Mouse (Mus musculus) G1E-ER4 (cell line): ENCODE data around the gene Lmf1. TPM values are rescaled to one million over a fixed set of nuclear protein-coding genes. Genes with fewer than 3 reads are reported as not detected.
A peak's percentile ranks its signal among the peaks of the same experiment; 100 is the strongest.

Source experiments
- GATA1 ChIP-seq: IDR thresholded peaks from one replicate; pipeline ENCODE4 v1.8.0; 2012; ENCODE audit warnings: low read length, inconsistent platforms
- polyA plus RNA-seq: library from polyadenylated mRNA; stranded (reverse); fragments of >175 nt; gene quantifications from 2 replicates; pipeline ENCODE4 v1.2.3, GENCODE M21; 2012

Gene Lmf1
- polyA plus RNA-seq, 1 experiment = 16.6 TPM

DNA sequence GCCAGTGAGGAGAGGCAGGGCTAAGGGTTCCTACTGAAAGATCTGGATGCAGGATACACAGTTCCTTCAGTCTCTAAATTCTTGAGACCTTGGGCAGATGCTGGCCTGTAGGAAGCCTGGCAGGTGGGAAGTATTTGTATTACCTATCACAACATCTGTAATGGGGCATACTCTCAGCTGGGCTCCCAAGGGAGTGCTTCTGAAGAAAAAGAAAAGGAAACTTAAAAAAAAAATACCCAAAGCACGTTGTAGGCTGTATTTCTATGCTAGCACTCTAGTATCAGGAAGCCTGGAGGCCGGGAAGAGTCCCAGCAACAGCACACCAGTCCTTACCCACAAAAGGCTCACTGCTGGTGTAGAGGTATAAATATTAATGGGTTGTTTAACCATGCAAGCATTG lies 1.2 kb upstream of the Lmf1 start:
- no peak for TF ChIP-seq GATA1

DNA sequence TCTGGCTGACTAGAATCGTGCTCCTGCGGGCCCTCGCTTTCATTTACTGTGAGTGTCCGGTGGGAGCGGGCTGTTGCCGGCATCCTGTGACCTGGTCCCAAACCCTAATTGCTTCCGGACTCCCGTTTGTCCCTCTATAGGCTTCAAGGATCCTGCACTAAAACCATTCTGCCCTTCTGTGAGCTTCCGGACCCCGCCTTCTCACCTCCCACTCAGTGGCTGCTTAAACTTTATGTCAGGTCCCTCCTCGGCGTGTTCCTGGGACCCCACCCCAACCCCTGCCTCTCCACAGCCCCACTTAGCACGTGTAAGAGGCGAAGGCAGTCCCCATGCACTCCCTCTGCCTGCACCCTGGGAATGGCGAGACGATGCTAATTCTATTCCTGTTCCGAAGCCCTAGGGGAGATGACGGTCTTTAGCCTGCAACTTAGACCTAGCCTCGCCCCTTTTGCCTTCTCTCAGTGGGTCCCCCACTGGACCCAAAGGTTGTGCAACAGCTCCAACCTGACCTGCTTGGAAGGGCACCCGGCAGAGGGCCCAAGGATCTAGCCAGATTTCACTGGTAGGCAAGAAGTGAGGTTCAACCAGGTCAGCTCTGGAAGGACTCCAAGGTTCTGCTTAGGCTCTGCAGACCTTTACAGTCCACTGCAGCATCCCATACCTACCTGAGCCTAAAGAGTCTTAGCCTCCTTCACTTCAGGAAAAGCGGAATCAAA lies 605 bp downstream of the Lmf1 start:
- no peak for TF ChIP-seq GATA1

DNA sequence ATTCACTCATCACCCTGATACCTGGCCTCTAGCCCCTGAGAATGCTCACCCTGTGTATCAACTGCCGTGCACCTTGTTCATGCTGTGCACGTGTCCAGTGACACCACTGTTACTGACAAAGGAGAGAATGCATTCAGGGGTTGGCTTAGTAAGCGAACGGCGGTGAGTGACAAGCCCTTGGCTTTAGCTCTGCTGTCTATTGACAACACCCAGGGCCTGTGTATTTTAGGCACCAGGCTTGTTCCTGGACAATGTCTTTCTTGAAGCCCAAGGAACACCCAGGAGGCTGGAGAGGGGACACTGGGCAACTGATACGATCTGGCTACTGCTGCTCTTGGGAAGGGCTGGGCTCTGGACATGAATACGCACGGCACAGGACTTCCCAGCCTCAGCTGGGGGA lies 3.2 kb downstream of the Lmf1 start:
- TF ChIP-seq GATA1 = no peak

DNA sequence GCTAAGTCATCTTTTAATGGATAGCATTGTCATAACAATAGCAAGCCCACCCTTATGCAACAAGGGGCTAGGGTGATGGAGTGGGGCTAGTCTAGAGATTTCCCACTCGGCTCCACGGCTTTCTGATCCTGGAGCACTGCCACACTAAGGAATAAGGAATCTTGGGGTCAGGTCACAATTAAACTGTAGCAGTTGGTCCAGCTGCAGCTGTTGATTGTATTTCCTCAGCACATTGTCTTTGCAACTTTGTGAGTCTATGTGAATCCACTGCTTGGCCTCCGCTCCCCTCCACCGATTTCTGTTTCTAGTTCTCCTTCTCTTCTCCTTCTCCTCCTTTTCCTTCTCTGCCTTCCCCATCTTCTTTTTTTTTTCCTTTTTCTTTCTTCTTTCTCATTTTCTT lies 4.2 kb downstream of the Lmf1 start:
- no peak for TF ChIP-seq GATA1

DNA sequence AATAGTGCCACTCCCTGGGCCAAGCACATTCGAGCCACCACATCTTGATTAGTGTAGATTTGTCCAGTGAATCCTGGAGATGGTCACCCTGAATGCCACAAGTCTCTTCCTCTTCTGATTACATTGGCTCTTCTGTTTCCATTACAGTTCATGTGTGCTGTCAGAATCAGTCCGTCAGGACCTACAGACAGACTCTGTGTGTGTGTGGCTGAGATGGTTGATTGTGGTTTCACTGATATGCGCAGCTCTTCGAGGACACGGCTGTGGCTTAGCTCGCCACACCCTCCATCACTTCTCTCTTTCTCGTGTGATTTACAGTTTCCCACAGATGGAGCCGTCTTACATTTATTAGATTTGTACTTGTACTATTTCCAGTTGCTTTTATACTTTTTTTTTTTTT lies 5.0 kb downstream of the Lmf1 start:
- peak; percentile 79 for TF ChIP-seq GATA1

DNA sequence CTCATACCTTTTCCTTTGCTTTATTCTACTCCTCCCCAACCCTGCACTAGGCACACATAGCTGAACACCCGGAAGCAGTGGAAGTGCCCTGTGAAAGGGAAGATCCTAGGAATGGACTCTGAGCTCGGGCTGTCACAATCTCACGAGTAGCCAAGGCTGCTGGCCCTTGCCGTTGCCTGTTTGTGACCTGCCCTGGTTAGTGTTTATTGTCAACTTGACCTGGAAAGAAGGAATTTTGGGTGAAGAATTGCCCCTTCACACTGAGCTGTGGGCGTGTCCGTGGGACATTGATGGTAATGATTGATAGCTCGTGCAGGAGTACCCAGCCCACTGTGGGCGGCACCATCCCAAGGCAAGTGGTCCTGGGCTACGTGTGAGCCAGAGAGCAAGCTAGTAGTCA lies 5.8 kb downstream of the Lmf1 start:
- no peak for TF ChIP-seq GATA1

DNA sequence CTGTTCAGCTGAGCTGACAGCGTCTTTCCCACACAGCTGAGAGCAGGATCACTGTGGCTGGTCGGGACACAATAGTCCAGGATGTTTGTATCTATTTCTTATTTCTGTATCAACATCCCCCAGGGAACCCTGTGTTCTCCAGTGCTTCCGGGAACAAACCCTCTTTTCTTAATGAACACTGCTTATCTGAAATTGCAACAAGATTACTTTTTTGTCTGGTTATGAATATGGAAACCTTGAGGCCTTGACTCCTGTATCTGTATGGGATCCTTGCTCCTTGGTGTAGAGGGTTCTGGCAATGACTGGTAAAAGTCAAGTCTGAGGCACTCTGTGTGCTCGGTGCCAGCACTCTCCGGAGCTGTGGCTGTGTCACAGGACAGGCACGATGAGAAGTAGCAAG lies 11.2 kb downstream of the Lmf1 start:
- TF ChIP-seq GATA1 = no peak

DNA sequence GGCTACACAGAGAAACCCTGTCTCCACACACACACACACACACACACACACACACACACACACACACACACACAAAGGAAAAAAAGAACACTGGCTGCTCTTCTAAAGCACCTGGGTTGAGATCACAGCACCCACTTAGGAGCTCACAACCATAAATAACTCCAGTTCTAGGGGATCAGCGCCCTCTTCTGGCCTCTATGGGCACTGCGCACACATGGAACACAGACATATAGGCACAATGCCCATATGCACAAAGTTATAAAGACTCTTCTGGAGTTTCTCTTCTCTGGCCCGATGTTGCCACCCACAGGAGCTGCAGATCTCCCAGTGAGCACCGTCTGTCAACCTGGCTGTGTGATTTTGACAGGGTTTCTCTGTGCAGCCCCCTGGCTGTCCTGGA lies 12.1 kb downstream of the Lmf1 start:
- TF ChIP-seq GATA1 = no peak

DNA sequence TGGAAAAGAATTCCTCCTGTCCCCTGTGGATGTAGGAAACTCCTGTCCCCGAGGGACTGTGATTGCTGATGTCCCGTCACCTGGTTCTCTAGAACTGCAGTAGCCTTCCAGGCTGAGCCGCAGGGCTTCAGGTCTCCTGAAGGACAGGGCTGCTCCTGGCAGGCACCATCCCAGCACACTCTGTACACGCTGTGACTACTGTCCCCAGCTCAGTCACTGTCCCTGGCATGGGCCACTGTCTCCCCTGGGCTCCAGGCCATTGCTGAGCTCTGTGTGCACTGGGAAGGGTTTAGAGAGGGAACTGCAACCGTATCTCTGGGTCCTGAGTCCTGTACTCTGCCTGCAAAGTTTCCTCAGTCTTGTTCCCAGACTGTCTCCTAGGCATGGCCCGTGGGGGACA lies 13.5 kb downstream of the Lmf1 start:
- TF ChIP-seq GATA1 = no peak

DNA sequence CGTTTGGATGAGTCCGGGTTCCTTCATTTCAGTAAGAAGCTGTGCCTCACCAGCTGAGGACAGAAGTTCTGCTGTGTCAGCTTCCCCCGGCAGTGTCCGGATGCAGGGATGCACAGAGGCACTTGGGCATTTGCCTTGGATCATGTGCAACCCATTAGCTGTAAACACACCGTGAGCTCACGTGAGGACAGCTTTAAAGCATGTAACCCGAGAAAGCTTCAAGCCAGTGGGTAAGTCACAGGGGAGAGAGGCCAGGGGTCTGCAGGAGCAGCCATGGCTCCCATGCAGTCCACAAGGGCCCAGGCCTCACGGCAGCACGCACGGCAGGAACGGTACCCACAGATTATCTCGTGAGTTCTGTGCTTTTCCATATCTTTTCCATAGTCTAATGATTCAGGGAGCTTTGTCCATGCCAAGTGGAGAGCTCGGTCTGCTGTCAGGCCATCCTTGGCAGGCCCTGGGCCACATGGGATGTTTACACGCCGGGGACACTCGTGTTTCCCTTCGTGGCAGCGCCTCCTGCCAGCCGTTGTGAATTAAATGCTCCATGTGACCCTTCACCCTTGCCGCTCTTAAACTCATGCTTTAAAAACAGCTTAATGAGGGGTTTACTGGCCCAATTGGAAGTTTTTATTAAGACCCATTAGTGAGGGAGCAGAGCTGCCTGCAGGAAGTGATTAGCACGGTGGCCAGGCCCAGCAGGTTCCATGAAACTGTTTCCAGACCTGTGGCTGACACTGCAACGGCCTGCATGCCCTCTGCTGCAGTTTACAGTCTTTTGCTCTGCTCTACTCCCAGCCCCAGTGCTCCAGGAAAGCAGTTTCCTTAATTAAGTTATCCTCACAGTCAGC lies 14.8 kb downstream of the Lmf1 start:
- no peak for TF ChIP-seq GATA1

DNA sequence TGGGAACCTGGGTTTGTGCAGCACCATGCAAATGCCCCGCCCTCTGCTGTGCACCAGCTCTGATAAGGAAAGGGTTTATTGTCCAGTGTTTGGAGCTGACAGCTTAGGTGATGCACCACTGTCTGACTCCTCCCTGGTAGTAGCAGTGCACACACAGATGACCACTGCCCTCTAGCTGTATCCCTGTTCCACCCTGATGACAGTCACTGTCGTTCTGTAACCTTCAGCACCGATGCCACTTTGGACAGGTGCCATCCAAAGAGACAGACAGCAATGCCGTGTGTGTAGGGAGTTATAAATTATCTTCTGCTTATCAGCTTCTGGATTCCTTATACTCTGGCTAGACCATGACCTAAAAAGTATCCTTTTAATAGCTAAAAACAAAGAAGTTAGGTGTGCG lies 16.6 kb downstream of the Lmf1 start:
- no peak for TF ChIP-seq GATA1

DNA sequence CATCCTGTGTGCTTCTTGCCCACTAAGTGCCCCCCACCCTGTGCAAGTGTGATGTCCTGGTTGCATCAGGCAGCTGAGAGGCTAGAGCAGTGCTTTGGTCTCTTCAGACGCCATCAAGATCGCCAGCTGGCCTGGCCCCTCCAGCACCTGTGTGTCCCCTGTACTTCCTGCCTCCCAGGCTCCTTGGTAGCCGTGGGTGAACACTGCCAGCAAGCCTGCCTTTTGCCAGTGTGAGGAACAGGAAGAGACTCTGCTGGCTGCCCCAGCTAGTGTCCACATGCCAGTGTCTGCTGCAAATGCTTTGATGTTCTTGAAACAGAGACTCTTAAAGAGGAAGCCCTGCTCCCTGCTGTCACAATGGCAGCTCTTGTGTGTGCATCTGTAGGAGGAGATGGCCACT lies 18.7 kb downstream of the Lmf1 start:
- no peak for TF ChIP-seq GATA1

DNA sequence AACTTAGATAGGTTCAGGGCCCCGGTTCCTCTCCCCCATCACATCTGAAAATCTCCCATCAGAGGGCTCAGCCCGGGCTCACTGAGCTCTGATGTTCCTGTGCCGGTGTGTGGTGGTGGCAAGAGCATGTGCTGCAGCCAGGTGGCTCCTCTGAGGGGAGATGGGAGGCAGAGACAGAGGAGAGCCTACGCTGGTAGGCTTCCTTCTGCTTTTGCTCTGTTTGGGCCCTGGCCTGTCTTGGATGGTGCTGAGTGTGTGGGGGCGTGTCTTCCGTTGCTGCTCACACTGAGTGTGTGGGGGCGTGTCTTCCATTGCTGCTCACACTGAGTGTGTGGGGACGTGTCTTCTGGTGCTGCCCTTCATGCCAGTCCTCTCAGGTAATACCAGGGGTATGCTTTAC lies 23.5 kb downstream of the Lmf1 start:
- no peak for TF ChIP-seq GATA1

DNA sequence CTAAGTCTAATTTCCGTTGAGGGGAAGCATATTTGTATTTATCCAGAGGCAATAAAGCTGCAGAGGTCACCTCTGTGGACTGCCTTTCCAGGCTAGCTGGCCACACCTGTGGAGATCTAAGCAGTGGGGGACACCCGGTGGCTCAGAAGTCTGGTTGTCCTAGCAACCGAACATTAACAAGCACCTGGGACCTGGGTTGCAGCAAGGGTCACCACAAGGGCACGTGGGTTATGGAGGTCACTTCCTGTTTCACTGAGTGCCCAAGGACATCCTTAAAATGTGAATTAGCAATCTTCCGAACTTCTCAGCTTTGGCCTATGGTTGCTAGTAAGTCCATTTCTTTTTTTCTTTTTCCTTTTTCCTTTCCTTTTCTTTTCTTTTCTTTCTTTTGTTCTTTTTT lies 25.3 kb downstream of the Lmf1 start:
- no peak for TF ChIP-seq GATA1

DNA sequence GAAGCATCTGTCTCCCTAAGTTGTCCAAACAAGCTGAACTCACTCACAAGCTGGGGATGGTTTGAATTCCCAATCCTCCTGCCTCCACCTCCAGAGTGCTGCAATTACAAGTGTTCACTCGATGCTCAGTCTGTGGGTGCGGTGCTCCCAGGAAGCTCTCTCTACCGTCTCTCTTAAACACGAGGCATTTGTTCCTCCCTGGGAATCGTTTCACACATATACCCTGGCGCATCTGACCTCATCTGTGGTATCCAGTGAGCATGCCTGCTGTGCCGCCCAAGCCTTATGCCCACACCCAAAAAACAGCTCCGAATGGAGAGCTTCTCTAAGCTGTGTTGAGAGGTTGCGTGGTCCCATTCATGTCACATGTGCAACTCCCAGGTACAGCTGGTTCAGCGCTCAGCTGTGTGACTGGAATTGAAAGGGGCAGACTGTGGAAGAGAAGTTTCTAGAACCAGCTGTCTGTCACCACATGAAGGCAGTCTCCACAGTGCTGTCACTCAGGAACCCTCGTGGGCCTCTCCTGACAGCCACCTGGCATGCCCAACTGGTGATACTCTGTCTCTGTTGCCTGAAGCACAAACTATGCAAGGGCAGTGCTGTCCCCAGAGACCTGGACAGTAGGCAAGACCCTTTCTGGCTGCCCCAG lies 29.4 kb downstream of the Lmf1 start:
- TF ChIP-seq GATA1 = no peak

DNA sequence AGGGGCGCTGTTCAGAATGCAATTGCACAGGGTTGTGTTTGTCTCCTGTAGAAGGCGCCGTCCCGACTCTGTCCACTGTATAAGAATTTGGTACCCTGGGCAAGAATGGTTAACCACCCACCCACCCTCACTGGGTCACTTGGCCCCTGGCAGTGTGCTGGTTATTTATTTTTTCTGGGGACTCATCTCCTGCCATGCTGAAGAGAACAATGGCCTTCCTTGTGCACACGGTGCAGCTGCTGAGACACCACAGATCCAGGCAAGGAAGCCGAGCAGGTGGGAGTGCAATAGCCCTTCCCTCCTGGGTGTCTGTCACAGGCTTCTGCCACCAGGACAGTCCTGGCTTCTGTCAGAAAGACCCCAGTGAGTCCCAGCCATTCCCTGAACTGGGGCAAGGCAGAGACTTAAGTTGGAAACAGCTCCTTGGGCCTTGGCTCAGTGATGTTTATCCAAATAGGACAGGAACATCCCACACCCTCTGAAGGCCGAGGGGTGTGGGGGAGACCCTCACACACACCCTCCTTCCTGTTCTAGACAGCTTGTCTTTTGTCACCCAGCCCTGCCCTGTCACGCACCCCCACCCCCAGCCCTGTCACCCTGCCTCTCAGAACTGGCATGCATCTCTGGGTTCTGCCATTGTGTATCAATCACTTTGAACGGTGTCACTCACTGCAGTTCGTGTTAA lies 30.1 kb downstream of the Lmf1 start:
- no peak for TF ChIP-seq GATA1
